Mouse (Mus musculus) neural tube, embryonic 13.5 days (tissue): ENCODE data around the gene Cdt1. TPM values are rescaled to one million over a fixed set of nuclear protein-coding genes. Genes with fewer than 3 reads are reported as not detected.

Experiments
- ATAC-seq: fragments of 200-750 bp; cut with Nextera tagmentation; 2 replicates; pipeline ENCODE4 v1.8.0; 2017; ENCODE audit warnings: low read depth, mild to moderate bottlenecking, moderate TSS enrichment, moderate library complexity
- H3K27ac ChIP-seq: fragments of 300-500 bp; sonication (generic); replicated peaks from 2 replicates; pipeline ENCODE4 v1.5.1; 2015; ENCODE audit warnings: moderate library complexity, mild to moderate bottlenecking, inconsistent platforms
- H3K27me3 ChIP-seq: fragments of 300-500 bp; sonication (generic); 2 replicates; pipeline ENCODE4 v1.6.1; 2015; ENCODE audit warnings: mild to moderate bottlenecking, inconsistent platforms
- H3K36me3 ChIP-seq: fragments of 300-500 bp; sonication (generic); 2 replicates; pipeline ENCODE4 v1.6.1; 2015; ENCODE audit warnings: mild to moderate bottlenecking, inconsistent platforms
- H3K4me1 ChIP-seq: fragments of 300-500 bp; sonication (generic); replicated peaks from 2 replicates; pipeline ENCODE4 v1.6.1; 2015; ENCODE audit warnings: inconsistent platforms
- H3K4me2 ChIP-seq: fragments of 300-500 bp; sonication (generic); 2 replicates; pipeline ENCODE4 v1.6.1; 2015; ENCODE audit warnings: inconsistent platforms, mild to moderate bottlenecking, moderate library complexity
- H3K4me3 ChIP-seq: fragments of 300-500 bp; sonication (generic); 2 replicates; pipeline ENCODE4 v1.5.1; 2015; ENCODE audit warnings: mild to moderate bottlenecking, inconsistent platforms
- H3K9ac ChIP-seq: fragments of 300-500 bp; sonication (generic); 2 replicates; pipeline ENCODE4 v1.6.1; 2015; ENCODE audit warnings: moderate library complexity, mild to moderate bottlenecking, inconsistent platforms
- H3K9me3 ChIP-seq: fragments of 300-500 bp; sonication (generic); 2 replicates; pipeline ENCODE4 v1.6.1; 2016; ENCODE audit warnings: inconsistent platforms
- WGBS: fragments of 180-500 bp; shearing (Covaris S2); methylation state at CpG from one replicate; pipeline ENCODE4 v1.1.7; 2015; 5-methylcytosine and 5-hydroxymethylcytosine counted together
- polyA plus RNA-seq: library from polyadenylated mRNA; unstranded; fragments of >200 nt; fragmentation: Nextera tagmentation; extraction: Ambion mirVana; gene quantifications from 2 replicates; pipeline ENCODE4 v1.2.1, GENCODE M21; 2015

Cdt1 gene
- 7.3 and 9.2 TPM in 2 replicates for polyA plus RNA-seq

DNA sequence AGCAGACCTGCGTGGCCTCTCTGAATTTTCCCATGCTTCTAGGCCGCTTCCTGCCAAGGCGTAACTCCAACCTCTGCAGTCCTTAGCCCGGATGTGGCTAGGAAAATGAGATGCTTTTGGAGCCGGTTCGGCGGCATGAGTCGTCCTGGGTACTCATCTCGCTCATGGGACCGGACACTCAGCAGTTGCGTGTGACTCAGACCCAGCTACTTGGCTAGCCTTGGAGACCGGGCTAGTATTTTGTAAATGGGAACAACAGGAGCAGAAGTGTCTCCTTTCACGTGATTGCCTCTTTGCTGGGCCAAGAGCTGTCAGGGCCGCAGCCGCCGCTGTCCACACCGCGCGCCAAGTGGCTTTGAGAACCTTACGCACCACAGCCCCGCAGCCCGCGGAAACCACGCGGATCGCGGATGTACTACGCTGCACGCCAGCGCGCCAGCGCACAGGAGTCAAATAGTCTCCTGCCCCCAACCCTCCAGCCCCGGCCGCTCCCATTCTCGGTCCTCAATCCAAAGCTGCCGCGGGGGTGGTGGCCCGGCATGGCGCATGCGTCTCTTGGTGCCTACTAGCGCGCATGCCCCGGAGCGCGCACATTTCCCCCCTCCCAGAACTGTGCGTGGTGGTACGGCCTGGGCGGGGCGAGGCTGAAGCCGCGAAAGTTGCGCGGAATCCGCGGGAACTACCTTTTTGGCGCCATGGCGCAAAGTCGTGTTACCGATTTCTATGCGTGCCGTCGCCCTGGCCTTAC is at the start of gene Cdt1:
Gene Cdt1 (plus strand): TSS at position 655 of the 748 bp plus-strand sequence.
- Histone ChIP-seq H3K9me3 (no peaks in the 10 kb centered on the region), H3K27ac (peak within 1 kb of the TSS; percentile 91), H3K4me2 (peak within 1 kb of the TSS; percentile 88), H3K9ac (peak within 1 kb of the TSS; percentile 70), H3K4me1 (peaks cover 28% of the 10 kb centered on the region), H3K27me3 (no peaks in the 10 kb centered on the region), H3K36me3 (peaks cover 29% of the 10 kb centered on the region), H3K4me3 (peak within 1 kb of the TSS; percentile 73)
- under 1% methylated on average over 62 of the region's 62 CpGs for WGBS
- peak; percentile 97 for ATAC-seq

DNA sequence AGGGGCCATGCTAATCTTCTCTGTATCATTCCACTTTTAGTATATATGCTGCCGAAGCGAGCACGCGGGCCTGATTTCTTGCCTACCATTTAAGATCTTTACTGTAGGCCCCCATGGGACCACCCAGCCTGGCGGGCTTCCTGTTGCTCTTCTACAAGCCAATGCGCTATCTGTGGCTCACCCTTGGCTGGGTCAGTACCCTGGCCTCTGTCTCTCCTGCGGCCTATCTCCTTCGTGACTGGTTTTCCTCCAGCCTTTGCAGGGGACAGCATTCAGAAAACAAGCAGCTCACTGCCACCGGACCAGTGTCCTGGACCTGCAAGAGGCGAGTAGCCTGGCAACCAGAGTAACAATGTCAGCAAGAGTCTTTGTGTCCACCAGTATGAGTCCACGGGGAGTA is 47.2 kb upstream of the Cdt1 start:
- H3K9ac ChIP-seq: no peak overlapping the region
- H3K4me3 ChIP-seq: no peak overlapping the region
- WGBS: 70% methylated on average over 11 of the region's 11 CpGs
- 0 out of 2 replicates have a peak, but pooled peaks cover 12% of the 10 kb centered on the region for H3K27me3 ChIP-seq
- H3K27ac ChIP-seq: 0 out of 2 replicates have a peak overlapping the region, but pooled peaks have one; percentile 23
- no peaks in the 10 kb centered on the region for H3K36me3 ChIP-seq
- ATAC-seq: no peak
- H3K9me3 ChIP-seq: no peaks in the 10 kb centered on the region
- no peak overlapping the region for H3K4me2 ChIP-seq
- peaks cover 47% of the 10 kb centered on the region for H3K4me1 ChIP-seq

DNA sequence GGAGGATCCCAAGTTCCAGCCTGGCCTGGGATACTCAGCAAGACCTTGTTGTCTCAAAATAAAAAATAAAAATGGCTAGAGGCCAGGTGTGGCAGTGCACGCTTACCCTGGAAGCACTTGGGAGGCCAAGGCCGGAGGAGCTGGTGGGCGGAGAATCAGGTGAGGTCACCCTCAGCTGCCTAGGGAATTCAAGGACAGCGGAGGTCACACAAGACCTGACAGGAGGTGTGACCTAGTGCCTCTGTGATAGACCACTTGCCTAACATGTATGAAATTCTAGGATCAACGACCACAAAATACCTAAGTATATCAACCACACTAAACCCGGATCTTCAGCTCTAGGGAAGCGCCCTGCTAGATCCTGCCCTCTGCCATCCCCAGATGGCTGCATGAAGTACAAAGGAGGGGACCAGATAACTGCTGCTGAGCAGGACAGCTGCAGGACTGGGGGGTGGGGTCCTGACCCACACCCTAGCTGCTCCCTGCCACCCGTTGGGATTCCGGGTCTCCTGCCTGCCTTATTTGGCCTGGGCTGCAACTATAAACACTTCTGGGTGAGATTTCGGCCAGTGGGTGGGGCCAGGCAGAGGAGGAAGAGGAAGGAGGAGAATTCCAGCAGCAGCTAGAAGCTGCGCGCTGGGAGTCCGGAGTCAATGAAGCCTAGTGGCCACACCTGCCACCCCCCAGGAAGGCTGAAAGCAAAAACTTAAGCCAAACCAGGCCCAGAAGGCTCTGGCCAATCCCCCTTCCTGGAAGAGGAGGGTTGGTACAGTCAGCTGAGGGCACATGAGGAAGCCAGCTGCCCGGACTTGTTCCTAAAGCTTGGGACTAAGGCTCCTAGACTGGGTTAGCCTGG is 44.8 kb upstream of the Cdt1 start:
- 51% methylated on average over 14 of the region's 14 CpGs for WGBS
- peak; percentile 20; the same call in 1 of the 2 replicates for ATAC-seq
- peak overlapping the region; percentile 41 for H3K4me2 ChIP-seq

DNA sequence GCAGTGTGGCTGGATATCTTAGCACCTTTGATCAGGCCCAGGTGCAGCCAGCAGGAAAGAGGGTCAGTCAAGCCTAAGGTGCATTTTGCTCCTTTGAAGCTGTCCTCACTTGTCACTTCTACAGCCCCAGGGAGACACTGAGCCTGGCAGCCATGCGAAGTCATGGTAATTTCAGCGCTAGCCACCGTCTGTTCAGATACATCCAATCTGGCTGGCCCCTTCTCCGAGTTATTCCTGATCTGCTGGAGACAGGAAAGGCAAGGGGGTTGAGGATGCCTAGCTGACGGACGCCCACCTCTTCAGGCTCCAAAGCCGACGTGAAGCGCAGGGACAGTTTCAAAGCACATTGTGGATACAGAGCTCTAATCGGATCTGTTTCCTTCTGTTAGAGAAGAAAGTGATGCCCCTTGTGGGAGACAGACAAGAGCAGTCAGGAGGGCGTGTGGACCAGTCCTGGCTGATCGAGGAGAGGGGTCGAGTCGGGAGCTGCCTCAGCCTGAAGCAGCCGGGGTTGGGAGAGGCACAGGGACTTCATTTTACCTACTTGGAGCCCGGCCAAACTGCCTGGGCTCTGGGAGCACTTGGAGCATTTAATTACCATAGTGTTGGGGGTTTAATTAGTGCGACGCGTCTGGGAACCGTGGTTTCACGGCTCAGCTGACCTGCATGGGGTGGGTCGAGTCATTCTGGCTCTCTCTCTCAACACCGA is 44.0 kb upstream of the Cdt1 start:
- peak; percentile 82 for ATAC-seq
- H3K36me3 ChIP-seq: no peaks in the 10 kb centered on the region
- WGBS: 11% methylated on average over 23 of the region's 23 CpGs
- H3K4me3 ChIP-seq: no peak overlapping the region
- no peaks in the 10 kb centered on the region for H3K9me3 ChIP-seq
- H3K27ac ChIP-seq: peak overlapping the region; percentile 74
- peaks cover 37% of the 10 kb centered on the region for H3K4me1 ChIP-seq
- peak overlapping the region; percentile 41; the same call in 1 of the 2 replicates for H3K9ac ChIP-seq
- peaks cover 18% of the 10 kb centered on the region; the same call in 1 of the 2 replicates for H3K27me3 ChIP-seq
- peak overlapping the region; percentile 41 for H3K4me2 ChIP-seq

More for the DNA sequence above, 44.8 kb upstream of the Cdt1 start:
- no peak overlapping the region for H3K4me3 ChIP-seq
- H3K27me3 ChIP-seq: peaks cover 18% of the 10 kb centered on the region; the same call in 1 of the 2 replicates
- no peaks in the 10 kb centered on the region for H3K36me3 ChIP-seq
- peak overlapping the region; percentile 41; the same call in 1 of the 2 replicates for H3K9ac ChIP-seq
- H3K4me1 ChIP-seq: peaks cover 45% of the 10 kb centered on the region
- no peaks in the 10 kb centered on the region for H3K9me3 ChIP-seq
- H3K27ac ChIP-seq: peak overlapping the region; percentile 74

DNA sequence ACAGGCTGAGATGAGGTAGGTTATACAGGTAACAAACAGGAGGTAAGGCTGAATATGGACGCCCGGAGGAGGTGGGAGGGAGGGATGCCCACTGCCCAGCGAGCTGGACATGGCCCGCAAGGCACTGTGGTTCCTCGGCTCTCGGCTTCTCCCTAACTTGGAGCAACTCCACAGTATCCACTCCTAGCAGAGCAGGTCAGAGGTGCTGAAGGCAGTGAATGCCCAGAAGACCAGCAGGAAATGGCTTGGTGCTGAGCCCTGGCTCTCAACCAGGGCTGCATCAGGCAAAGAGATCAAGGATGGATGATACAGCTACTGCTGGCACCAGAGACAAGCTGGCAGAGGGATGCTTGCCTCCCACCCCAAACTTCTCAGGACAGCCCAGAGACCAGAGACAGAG is 43.3 kb upstream of the Cdt1 start:
- Histone ChIP-seq H3K27me3 (peaks cover 18% of the 10 kb centered on the region; the same call in 1 of the 2 replicates), H3K4me2 (peak overlapping the region; percentile 41), H3K36me3 (no peaks in the 10 kb centered on the region), H3K4me3 (no peak overlapping the region), H3K27ac (peak overlapping the region; percentile 74; the same call in 1 of the 2 replicates), H3K9ac (no peak overlapping the region), H3K4me1 (peaks cover 36% of the 10 kb centered on the region), H3K9me3 (no peaks in the 10 kb centered on the region)
- 80% methylated on average over 6 of the region's 6 CpGs for WGBS
- no peak for ATAC-seq

DNA sequence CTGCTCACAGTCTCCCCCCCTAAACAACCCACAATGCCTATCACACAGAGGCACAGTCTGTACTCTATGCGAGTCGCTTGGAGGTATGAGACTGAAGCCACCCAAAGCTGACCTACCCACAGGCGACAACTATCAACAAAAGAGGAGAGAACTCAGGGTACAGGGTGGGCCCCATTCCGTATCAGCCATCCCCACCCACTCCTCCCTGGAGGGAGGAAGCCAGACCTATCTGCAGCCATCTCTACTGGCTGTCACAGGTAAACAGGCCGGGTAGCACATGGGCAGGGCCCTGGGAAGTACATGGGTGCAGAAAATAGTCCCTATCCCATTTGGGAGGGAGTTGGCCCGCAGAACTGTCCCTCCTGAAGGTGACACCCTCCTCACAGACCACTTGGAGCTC is 42.8 kb upstream of the Cdt1 start:
- Histone ChIP-seq H3K4me2 (no peak overlapping the region), H3K36me3 (no peaks in the 10 kb centered on the region), H3K27me3 (peaks cover 18% of the 10 kb centered on the region; the same call in 1 of the 2 replicates), H3K4me1 (peaks cover 36% of the 10 kb centered on the region), H3K9ac (no peak overlapping the region), H3K4me3 (no peak overlapping the region), H3K27ac (no peak overlapping the region), H3K9me3 (no peaks in the 10 kb centered on the region)
- ATAC-seq: no peak
- WGBS: 80% methylated on average over 6 of the region's 6 CpGs

DNA sequence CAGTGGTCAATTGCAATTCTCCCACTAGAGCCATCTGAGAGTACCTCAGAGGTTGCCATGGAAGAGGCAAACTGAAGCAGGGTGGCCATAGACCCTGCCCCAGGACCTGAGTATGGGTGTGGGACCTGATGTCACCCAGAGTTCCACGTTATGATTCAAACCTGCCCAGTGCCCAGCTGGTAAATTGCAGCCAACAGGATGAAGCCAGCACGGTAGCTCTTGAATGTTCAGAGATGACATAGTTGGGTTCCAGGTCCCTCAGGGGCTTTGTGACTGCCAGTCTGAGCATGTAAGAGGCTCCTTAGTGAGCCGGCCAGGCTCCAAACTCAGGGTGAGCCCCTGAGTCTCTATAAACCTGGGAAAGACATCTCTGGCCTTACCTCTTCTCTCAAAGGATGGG is 41.7 kb upstream of the Cdt1 start:
- Histone ChIP-seq H3K4me1 (peaks cover 36% of the 10 kb centered on the region), H3K27me3 (peaks cover 18% of the 10 kb centered on the region; the same call in 1 of the 2 replicates), H3K9ac (no peak overlapping the region), H3K9me3 (no peaks in the 10 kb centered on the region), H3K4me3 (no peak overlapping the region), H3K36me3 (no peaks in the 10 kb centered on the region), H3K4me2 (no peak overlapping the region), H3K27ac (no peak overlapping the region)
- ATAC-seq: no peak
- 66% methylated on average over 3 of the region's 3 CpGs for WGBS

DNA sequence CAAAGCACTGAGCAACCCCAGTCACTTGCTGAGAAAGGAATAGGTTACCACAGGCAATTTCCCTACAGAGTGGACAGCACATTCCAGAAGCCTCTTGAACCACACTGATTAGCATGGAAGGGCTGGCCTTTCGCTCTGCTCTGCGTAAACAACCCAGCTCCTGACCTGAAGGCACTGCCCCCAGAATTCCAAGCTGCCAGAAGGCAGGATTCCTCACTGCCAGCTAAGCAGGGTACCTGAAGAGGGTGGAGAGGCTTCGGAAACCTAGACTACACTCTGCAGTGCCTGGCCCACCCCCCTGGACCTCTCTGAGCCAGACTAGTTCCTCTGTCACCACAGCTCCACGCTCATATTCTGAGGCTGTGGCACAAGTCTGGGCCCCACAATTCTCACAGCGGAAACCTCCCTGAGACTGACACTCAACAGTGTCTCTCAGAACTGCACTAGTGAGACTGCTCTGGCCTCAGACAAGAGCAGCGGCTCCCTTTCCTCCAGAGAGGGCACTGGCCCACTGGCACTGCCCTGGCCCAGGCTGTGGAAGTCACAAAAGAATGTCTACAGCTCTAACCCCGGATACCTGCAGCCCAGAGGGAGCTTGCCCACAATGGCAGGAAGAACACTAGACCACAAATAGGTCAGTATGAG is 41.2 kb upstream of the Cdt1 start:
- Histone ChIP-seq H3K4me1 (peaks cover 36% of the 10 kb centered on the region), H3K4me2 (no peak overlapping the region), H3K27ac (no peak overlapping the region), H3K36me3 (no peaks in the 10 kb centered on the region), H3K9me3 (no peaks in the 10 kb centered on the region), H3K9ac (no peak overlapping the region), H3K27me3 (peaks cover 18% of the 10 kb centered on the region; the same call in 1 of the 2 replicates), H3K4me3 (no peak overlapping the region)
- WGBS: 72% methylated on average over 7 of the region's 7 CpGs
- ATAC-seq: no peak

DNA sequence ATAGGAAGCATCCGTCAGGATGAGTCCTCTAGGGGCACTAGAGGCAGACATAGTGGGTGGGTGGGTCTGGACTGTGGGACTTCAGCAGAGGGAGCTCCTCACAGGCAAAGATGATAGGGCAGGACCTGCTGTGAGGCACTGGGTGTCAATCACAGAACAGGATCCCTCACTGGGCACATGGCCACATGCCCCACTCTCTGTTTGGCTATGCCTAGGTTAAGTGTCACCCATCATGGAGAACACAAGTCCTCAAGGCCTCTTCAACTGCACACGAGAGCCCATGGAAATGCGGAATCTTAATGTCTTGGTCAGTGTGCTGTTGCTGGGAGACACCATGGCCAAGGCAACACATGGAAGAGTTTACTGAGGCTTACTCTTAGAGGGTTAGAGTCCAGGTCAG is 39.9 kb upstream of the Cdt1 start:
- WGBS: 97% methylated on average over 3 of the region's 3 CpGs
- ATAC-seq: no peak
- H3K9me3 ChIP-seq: no peaks in the 10 kb centered on the region
- peaks cover 18% of the 10 kb centered on the region; the same call in 1 of the 2 replicates for H3K27me3 ChIP-seq
- H3K27ac ChIP-seq: no peak overlapping the region
- H3K4me3 ChIP-seq: no peak overlapping the region
- no peaks in the 10 kb centered on the region for H3K36me3 ChIP-seq
- no peak overlapping the region for H3K4me2 ChIP-seq
- no peak overlapping the region for H3K9ac ChIP-seq
- H3K4me1 ChIP-seq: peaks cover 32% of the 10 kb centered on the region

DNA sequence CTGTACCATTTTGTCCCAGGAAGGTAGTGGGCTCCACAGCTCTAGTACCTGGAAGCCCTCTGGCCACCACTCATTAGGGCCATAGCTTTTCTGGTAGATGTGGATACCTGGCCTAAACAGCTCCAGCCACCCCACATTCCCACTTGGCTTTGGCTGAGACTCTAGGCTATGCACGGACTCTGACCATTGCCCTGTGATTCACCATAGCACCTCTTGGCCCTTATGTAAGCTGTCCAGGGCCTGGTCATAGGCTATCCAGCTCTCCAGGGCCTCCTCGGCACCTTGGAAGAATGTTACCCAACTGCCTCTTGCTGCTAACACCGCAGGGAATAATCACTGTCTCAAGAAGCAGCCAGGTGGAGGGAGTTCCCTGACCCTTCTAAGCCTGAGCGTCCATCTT is 38.7 kb upstream of the Cdt1 start:
- Histone ChIP-seq H3K36me3 (no peaks in the 10 kb centered on the region), H3K4me2 (no peak overlapping the region), H3K27ac (no peak overlapping the region), H3K9ac (no peak overlapping the region), H3K9me3 (no peaks in the 10 kb centered on the region), H3K27me3 (peaks cover 16% of the 10 kb centered on the region; the same call in 1 of the 2 replicates), H3K4me3 (no peak overlapping the region), H3K4me1 (peaks cover 20% of the 10 kb centered on the region)
- 94% methylated on average over 4 of the region's 4 CpGs for WGBS
- ATAC-seq: no peak

DNA sequence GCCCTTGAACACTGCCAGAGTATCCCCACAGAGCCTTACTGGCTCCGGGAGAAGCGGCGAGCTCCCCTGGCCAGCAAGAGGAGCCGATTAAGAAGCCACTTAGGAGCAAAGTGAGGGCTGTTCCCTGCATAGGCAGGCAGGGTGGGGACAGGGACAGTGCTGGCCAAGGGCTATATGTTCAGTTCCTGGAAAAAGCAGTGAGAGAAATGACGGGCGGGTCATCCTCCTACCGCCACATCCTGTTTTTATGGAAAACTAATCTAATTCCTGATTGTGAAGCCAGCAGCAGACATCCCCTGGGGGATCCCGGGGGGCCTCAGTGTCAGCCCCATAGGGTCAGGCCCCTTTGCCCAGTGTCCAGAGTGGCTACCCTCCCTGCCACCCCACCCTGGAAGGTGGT is 36.5 kb upstream of the Cdt1 start:
- no peak overlapping the region for H3K4me3 ChIP-seq
- H3K27ac ChIP-seq: no peak overlapping the region
- H3K36me3 ChIP-seq: no peaks in the 10 kb centered on the region
- no peak for ATAC-seq
- no peak overlapping the region for H3K4me2 ChIP-seq
- H3K27me3 ChIP-seq: peaks cover 3% of the 10 kb centered on the region; the same call in 1 of the 2 replicates
- 89% methylated on average over 8 of the region's 8 CpGs for WGBS
- H3K9me3 ChIP-seq: no peaks in the 10 kb centered on the region
- no peak overlapping the region for H3K9ac ChIP-seq
- H3K4me1 ChIP-seq: 0 out of 2 replicates have a peak, but pooled peaks cover 1% of the 10 kb centered on the region
